Mouse (Mus musculus): ENCODE measurements around the gene Azin2.

Azin2 gene

DNA sequence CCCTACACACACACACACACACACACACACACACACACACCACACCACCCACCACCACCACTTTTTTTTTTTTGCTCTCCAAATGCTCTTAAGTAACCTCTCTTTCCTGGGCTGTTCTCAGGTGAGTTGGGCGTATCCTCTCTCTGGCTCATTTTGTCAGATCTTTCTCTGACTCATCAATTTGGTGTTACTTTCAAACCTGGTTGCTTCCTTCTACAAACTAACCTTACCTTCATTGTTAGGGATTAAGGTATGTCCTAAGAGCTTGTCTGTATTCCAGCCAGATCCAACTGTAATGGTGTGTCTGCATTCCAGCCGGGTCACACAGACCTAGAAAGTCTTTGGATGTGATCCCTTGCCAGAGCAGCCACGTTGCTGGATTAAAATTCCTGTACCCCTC is 15.0 kb upstream of the Azin2 start:
- DNase-seq = no peak

DNA sequence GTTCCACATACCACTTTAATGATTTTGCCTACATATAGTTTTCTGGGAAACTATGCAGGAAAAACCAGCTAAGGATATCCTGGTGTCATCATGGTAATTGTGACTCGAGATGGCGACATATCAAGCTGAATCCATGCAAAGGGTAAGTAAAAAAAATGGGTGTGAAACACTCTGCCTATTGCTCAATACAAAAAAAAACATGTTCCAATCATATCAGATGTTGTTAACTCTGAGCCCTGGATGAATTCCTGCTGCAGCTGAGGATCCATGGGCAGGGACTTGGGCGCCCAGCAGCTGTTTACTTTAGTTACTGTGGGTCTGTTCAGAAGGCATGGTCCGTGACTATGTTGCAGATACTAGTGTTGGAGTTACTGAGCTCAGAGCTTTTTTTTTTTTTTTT is 14.3 kb upstream of the Azin2 start:
- no peak for DNase-seq

DNA sequence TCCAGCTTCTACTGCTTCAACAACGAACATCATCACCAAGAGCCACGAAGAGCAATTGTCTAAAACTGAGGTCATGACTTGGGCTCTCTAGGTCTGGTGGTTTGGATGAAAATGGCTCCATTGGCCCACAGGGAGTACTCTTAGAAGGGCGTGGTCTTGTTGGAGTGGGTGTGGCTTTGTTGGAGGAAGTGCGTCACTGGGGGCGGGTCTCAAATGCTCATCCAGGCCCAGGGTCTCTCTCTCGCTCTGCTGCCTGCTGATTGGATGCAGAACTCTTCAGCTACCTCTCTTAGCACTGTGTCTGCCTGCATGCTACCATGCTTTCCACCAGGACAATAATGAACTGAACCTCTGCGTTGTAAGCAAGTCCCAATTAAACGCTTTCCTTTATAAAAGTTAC is 12.4 kb upstream of the Azin2 start:
- no peak for DNase-seq

DNA sequence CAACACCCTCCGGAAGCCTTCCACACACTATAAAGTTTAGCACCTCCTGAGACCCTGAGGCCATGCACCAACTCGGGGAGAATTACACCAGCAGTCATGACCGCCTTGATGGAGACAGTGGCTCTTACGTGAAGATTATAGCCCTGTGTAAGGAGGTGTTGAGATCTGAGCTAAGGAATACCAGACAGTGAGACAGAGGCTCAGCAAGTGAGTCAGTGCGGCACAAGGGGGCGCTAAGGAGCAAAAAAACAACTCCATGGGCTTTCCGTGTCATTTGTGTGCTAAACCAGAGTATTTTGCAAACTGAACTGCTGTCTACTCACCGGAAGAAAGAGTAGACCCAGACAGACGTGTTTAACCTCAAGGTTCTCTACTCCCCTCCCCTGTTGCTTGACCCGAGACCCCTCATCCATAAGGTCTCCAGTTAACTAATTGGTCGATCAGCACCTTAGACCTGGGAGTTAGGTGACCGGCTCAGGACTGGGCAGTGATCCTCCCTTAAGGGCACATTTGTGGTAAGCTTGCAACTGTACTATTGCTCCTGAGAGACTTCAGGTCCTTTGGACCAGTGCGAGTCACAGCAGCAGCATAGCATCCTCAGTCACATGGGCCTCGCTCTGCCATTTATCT is 8.9 kb upstream of the Azin2 start:
- DNase-seq = peak; percentile 82

DNA sequence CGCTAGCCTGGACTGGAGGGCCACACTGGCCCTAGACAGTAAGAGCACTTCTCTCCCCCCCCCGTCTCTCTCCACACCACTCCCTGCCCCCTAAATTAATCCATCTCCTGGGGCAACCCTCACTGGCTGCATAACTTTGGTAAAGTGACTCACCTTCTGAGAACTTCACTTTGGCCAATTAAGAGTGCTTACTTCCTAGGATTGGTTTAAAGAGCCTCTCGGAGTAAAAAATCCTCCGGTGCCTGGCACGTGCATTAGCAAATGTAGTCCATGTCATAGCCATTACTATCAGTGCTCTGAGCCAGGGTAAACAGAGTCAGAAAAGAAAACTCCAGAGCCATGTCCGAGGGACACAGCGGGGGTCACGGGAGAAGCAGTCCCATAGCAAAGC is 8.2 kb upstream of the Azin2 start:
- DNase-seq = no peak

DNA sequence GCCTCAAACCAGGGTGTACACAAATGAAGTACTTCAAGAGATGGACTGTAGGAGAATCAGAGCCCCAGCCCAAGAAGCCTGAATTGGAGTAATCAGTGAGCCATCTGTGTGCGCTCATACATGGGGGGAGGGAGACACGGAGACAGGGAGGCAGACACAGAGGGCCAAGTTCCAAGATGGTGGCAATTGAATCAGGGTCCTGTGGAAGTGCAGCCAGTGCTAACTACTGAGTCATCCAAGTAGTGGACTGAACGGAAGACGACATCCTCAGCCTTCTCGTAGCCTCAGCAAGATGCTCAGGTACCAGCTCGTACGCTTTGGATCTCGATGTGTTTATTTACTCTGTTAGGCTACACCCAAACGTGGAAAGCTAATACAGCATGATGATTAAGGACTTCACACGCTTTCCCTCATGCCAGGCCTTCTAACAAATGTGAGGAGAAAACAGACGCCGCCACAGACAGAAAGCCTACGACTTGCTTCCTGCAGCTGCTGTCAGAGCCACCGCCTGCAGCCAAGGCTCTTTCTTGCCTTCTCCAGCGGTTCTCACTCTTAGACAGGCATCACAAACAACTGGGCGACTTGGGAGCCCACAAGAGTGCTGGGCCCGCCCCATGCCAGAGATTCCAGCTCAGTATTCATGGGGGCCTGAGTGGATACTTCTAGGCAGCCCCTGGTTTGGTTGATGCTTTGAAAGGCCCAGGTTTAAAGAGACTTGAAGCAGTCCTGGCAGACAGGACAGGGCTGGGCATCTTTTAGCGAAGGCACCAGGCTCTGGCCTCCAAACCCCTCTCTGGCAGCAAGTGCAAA is 7.6 kb upstream of the Azin2 start:
- no peak for DNase-seq

DNA sequence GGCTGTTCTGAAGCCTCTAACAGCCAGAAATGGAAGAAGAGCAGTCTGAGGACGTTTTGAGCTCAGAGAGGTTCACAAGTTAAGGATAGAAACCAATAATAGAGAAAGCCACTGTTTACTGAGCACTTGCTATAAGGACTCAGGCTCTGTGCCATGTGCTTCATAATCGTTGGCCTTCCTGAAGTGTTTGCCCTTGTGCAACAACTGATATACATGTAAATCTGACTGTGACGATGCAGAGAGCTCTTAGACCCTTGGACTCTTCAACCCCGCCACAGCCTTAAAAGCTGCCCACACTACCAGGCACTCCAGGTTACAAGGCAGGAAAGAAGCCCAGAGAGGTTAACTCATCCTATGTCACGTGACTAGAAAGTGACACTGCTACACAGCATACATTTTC is 6.8 kb upstream of the Azin2 start:
- DNase-seq = no peak

DNA sequence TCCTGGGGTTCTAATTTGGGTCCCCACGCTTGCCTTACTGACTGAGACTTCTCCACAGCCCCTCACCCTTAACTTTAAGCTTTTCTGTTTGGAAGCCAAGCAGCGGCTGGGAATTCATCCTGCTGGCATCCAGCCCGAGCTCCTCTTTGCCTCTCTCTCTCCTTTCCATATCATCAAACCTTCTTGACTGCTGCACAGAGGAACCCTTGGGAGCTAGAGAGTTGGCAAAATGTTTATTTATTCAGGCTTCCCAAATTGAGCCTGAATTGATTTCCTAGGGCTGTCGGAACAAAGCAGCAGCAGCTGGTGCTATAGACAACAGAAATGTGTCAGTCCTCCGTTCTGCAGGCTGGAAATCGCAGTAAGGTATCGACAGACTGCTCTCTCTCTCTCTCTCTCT is 4.5 kb upstream of the Azin2 start:
- DNase-seq = no peak

DNA sequence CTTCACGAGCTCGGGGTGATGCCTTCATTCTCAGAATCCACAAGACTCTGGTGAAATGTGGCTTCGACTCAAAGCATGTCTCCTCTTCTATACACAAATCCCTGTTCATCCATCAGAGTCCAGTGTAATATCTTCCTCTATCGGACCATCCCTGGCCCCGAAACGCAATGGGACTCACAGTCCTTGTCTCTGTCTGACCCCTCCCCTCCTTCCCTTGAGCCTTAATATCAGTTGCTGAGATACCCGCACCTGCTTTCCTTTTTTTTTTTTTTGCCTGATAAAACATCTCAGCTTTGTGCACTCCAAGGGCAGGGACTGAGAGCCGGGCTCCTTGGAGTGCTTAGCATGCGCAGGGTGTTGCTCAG is 666 bp upstream of the Azin2 start:
- no peak for DNase-seq

DNA sequence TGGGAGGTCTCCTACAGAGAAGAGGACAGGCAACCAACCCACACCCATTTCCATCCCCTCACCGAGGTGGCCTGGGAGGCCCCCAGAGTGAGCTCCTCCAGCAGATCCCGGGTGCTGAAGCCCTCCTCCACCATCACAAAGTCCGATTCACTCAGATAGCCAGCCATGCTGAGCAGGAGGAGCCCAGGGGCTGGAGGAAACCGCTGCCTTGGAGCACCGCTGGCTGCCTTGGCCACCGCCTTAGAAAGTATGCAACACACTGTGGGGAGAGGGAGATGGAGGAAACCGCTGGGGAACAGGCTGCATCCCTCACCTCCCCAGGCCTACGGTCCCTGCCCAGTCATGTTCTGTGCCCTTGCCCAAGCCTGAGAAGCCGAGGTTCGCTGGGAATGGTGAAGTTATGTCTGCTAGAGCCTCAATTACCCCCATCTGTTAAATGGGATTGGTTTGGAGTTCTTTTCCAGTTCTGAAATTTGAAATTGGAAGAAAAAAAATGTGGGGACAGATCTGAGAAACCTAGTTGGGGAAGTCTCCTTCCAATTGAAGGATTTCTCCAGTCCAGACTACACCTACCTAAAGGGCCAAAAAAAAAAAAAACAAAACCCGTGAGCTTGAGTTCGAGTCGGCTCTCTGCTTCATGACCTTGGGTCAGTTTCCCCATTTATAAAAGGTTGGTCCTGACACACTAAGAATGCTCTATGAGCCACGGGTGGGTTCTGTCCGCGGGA is 777 bp downstream of the Azin2 start:
- no peak for DNase-seq

DNA sequence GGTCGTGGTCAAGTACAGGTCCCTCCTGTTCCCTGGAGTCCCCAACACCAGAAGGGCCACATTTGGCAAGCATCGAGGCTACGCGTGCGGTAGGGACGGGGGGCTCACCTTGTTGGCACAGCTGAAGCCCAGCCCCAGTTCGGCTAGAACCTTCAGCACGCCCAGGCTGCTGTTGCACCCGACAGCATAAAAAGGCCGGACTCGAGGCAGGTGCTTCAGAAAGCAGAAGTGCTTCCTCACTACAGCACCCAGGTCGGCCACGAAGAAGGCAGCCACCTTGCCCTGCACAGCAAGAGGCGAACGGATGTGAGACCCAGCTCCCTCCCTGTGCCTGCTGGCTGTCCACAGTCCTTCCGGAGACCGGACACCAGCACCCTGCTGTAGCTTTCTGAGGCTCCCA is 2.6 kb downstream of the Azin2 start:
- DNase-seq = no peak

DNA sequence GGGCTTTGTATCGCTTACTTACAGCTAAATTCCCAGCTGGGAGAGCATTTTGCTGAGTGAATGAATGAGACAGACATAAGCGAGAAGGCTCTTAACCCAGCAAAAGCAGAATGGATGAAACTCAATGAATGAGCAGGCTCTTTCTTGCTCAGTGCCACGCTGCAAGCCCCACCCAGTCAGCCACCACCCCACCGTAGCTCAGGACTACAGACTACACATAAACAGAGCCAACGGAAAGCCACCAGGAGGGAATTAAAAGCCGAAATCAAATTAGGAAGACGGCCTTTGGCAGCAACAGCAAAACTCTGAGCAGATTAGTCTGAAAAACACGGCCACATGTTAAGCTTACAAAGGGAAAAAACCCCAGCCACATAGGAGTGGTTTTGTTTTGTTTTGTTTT is 3.4 kb downstream of the Azin2 start:
- no peak for DNase-seq

DNA sequence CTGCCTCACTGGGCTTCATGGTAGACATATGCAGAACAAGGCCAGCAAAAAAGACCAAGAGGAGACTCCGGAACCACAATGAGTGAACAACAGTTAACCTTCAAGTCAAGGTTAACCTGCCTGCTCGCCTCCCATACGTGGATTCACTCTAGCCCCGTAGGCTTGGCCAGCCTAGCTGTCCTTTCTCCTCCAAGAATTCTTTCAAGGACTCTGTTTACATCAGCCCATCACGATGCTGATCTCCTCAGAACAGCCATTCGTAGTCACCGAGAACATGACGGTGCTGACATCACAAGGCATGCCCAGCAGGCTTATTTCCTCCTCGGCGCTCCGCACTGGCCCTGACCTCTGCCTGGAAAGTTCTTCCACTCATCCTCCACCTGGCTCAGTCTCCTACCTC is 4.1 kb downstream of the Azin2 start:
- DNase-seq = no peak

DNA sequence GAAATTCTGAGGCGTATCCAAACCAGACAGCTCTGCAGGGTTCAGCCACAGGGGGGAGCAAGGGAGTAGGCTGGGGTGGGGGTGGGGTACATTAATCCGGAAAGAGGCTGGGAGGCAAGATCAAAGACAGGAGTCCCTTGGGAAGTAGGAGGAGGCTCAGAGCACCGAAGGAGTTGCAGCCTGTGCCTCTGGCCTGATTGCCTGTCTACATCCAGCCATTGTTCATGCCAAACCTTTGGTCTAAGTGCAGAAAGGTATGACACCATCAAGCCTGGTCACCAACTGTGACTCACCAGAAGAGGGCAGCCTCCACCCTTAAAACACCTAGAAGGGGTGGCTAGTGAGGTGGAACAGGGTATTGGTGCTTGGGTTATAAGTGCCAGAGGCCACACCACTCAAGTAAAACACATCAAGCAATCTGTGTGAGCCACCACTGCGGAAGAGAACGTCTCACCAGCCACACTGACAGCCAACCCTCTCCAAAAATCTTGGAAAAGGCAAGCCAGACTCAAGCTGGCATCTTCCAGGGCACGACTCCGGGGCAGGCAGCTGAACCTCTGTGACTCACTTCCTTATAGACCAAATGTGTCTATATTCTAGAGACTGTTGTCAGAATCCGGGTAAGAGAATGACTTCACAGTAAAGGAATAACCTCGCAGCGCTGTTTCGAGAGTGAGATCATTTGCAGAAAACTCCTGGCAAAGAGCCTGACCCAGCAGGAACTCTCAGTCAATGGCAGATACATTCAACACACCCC is 4.9 kb downstream of the Azin2 start:
- peak; percentile 60 for DNase-seq

DNA sequence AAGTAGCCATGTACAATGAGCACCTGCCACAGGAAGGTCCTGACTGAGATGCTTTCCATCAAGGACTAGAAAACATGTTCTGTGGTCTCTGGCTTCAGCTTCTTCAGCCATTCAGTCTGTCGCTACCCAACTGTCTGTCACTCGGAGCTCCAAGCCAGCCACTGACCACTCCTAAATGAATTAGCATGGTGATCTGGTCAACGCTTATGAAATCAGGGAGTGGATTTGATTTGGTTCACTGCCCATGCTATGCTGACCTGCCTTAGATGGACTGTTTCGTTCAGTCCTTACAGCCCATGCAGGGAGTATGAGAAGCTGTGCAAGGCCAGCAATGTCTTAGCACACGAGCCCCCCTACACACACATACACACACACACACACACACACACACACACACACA is 8.4 kb downstream of the Azin2 start:
- DNase-seq = no peak

DNA sequence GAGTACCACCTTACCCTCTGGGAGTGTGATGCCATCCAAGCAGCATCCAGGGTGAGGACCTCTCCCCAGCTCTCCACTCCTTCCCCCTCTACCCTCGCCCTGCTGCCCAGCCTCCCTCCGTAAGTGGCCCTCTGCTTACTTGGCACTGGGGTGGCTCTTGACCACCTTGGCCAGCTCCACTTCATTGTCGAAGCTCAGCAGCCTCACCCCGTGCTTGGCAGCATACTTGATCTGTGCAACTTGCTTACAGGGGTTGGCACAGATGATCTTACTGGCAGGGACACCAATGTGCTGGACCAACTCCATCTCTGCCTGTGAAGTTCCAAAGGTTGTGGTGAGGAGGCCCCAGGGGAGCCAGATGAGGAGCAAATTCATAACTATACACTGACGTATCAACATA is 11.8 kb downstream of the Azin2 start:
- no peak for DNase-seq

DNA sequence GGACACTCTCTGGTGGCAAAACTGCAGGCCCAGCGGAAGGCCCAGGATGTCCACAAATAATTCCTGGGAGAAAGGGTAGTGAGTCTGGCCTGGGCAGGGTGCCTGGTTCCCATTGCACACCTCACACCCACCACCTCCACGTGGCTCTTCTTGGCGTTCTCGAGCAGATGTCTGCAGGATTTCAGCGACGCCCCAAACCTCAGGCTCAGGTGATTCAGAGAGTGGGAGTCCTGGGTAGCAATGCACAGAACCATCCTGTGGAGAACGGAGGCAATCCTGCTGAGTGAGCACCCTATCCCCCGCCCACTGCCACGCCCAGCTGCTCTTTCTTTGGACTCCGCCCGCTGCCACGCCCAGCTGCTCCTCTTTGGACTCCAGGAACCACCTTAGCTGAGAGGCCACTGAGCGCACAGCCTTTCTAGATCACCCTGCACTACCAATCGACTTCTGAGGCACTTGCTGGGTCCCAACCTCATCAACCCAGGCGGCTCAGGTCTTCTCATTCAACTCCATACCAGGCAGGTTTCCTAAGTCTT is 12.7 kb downstream of the Azin2 start:
- no peak for DNase-seq

DNA sequence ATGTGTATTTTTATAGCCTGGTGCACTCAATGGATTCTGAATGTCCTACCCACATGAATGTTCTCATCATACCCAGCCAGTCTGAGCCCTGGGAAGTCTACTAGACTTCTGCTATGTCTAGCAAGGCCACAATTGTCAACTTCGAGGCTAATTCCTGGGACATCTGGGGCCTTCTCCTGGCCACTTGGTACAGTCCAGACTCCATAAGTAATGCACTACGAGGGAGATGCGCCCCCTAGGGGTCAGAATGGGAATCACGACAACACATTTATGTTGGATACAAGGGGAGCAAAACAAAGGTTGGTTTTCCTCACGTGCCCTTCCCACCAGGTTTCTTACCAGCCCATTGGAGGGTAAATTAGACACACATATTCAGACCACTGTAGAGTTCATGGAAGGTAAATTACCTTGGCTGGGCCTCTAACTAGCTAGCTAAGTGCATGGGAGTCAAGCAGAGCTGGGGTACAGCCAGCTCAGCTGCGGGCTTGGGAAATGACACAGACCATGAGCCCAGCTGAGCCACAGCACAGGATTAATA is 14.0 kb downstream of the Azin2 start:
- DNase-seq = no peak

DNA sequence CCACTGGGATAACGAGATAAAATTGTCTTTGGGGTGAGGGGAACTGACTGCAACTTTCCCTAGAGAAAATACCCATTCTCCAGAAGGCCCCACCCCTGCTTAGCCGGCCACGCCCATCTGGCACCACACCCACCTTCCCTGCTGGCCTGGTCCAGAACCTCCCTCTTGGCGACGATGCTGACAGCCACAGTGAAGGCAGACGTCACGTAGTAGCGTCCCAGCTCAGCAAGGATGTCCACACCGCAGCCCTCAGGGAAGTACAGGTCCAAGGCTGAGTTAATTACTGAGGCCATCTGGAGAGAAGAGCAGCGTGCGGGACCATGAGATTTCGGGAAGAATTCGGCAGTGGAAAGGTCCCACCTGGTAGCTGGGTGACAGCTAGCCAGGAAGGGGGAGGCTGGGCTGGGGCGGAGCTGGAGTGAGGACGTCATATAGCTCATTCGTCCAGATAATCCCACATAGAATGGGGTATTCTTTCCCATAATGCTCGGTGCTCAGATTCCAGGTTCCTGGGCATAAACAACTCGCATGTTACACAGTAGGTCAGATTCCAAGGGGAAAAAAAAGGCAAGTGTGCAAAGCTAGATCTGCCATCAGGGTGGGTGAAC is 14.8 kb downstream of the Azin2 start:
- DNase-seq = no peak

DNA sequence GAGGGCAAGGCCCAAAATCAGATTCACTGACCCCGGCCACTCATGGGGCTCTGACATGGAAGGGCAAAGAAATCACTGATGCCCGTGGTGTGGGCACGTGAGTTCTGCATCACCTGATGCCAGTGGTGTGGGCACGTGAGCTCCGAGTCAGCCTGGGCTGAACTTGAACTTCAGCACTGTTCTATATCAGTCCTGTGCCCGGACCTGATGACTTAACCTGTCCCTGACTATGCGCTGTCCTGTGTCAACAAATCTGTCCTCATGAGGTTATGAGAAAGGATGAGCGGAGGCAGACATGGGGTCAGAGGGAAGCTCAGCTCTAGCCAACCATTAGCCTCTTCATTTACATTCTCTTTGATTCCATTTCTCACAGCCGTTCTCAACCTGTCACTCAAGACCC is 15.5 kb downstream of the Azin2 start:
- DNase-seq = no peak

DNA sequence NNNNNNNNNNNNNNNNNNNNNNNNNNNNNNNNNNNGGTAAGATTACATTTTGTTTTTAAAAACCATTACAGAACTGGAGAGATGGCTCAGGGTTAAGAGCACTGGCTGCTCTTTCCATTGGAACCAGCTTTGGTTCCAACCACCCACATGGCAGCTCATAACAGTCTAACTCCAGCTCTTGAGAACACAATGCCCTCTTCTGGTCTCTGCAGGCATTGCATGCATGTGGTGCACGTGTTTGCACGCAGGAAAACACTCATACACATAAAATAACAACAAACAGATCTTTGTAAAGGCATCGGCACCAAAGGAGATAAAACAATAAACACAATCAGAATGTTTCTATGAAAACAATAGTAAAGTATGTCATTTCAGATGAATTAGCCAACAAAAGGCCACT is 19.9 kb downstream of the Azin2 start:
- no peak for DNase-seq

DNA sequence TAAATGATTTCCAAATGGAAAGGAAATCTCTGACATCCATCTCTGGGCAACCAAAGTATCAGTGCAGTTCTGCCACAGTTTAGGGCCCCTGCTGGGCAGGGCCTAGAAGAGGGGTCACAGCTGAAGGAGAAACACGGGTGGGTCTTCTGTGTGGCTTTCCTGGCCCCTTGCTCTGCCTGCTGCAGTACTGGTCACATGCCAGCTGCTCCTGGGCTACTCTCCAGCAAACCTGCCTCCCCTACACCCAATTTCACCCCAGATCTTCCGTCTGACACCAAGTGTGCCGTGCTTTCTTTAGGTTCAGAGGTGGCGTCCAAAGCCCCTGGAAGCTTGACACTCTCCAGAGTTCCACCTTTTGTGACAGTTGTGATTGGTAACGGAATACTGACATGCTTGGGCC is 26.6 kb downstream of the Azin2 start:
- no peak for DNase-seq

DNA sequence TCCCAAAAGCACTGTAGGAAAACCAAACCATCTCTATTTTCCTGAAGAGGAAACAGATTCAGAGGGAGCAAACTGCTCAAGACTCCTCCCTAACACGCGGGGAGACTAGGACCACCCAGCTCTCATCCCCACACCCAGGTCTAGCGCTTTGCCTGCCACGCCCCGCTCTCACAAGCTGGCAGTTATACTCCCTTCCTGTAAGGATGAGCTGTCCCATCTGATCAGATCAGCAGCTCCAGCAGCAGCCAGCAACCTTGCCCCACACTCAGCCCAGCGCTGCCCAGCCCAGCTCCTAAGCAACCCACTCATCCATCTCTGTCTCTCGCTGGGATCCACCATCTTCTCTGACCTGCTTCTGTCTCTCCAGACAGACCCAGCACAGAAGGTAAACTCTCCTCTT is 29.5 kb downstream of the Azin2 start:
- no peak for DNase-seq
